8 mouse cellular contexts compared by ENCODE assay signal in the genomic region with DNA sequence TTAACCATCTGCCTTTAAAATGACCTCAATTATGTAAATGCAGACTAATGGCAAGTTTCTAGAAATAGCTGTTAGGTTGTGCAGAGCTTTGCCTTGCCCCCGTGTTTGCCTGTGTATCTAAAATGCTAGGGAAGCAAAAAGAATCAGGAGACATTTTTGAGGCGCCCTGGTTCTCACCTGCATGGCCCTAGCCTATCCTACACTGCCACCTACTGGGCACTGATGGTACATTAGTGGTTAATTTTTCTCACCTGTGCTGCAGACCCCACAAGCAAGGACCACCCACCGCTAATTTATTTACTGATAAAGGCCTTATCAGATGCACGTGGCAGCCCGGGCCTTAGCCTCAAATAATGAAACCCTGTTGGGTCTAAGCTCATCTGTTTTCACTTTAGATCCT. TPM values are rescaled to one million over a fixed set of nuclear protein-coding genes. Genes with fewer than 3 reads are reported as not detected.
DNase-seq lines count a peak whose midpoint lies in the region; ATAC-seq and TF ChIP-seq lines count a peak whose summit lies in the region.
"Had no signal": no experiment of that assay in that cellular context is flagged by ENCODE, and none has a peak within 500 bp of the region (broad histone marks: within the 10 kb centered on the region; RNA-seq: fewer than 3 reads in every experiment).

No protein-coding gene starts in this region.

- no peak for TF ChIP-seq POLR2A in lung, adult 2 months (IDR thresholded peaks at IDR 0.05; ENCODE audit: borderline replicate concordance, extremely low read depth, low read depth, low read length)

- TF ChIP-seq CTCF in kidney, postnatal 0 days (IDR thresholded peaks at IDR 0.05; ENCODE audit: low read depth): peak; percentile 91
- TF ChIP-seq CTCF in lung, adult 2 months (IDR thresholded peaks at IDR 0.05; ENCODE audit: insufficient read depth, low read length): peak; percentile 81

- H3K9me3 ChIP-seq in kidney, postnatal 0 days (replicated peaks; ENCODE audit: low read length): no peaks in the 10 kb centered on the region
- H3K9me3 ChIP-seq: limb, embryonic 12.5 days had no signal

- H3K27me3 ChIP-seq in kidney, postnatal 0 days (ENCODE audit: insufficient read depth, low read length): no peaks in the 10 kb centered on the region

- no peak overlapping the region for H3K4me3 ChIP-seq in kidney, postnatal 0 days (replicated peaks; ENCODE audit: low read depth, low read length)
- H3K4me3 ChIP-seq in lung, adult 2 months (replicated peaks; ENCODE audit: extremely low read depth, low read depth, low read length): no peak overlapping the region
- H3K4me3 ChIP-seq: limb, embryonic 12.5 days had no signal

- ATAC-seq in kidney, postnatal 0 days (replicated peaks; ENCODE audit: low FRiP score, low read depth): no peak

- no peak overlapping the region for H3K4me2 ChIP-seq in kidney, postnatal 0 days (ENCODE audit: low read length)
- H3K4me2 ChIP-seq: limb, embryonic 12.5 days had no signal

- no peaks in the 10 kb centered on the region for H3K36me3 ChIP-seq in kidney, postnatal 0 days (ENCODE audit: insufficient read depth, low read length)
- H3K36me3 ChIP-seq: limb, embryonic 12.5 days had no signal

- no peak overlapping the region for H3K9ac ChIP-seq in kidney, postnatal 0 days (ENCODE audit: low read depth, low read length)
- H3K9ac ChIP-seq: limb, embryonic 12.5 days had no signal

- no peaks in the 10 kb centered on the region for H3K4me1 ChIP-seq in kidney, postnatal 0 days (replicated peaks; ENCODE audit: insufficient read depth, low read length)
- no peaks in the 10 kb centered on the region for H3K4me1 ChIP-seq in lung, adult 2 months (ENCODE audit: control insufficient read depth, insufficient read depth, low read length)
- H3K4me1 ChIP-seq: limb, embryonic 12.5 days had no signal

- H3K27ac ChIP-seq in kidney, postnatal 0 days: no peak overlapping the region
- H3K27ac ChIP-seq: limb, embryonic 12.5 days had no signal

- 4% methylated on average over 5 of the region's 5 CpGs for WGBS in kidney, postnatal 0 days
- WGBS in lung, adult 2 months: 4% methylated on average over 5 of the region's 5 CpGs

- DNase-seq in urinary bladder, postnatal 14 days (ENCODE audit: low spot score): peak; percentile 54
- DNase-seq in urinary bladder, adult 2 months (ENCODE audit: low spot score): no peak
- peak; percentile 44 for DNase-seq in adrenal gland, adult 2 months
- DNase-seq in embryo, embryonic 10.5 days (ENCODE audit: low spot score): peak; percentile 75
- peak; percentile 65 for DNase-seq in kidney, postnatal 0 days (ENCODE audit: low spot score)
- DNase-seq in lung, adult 2 months: peak; percentile 28
- DNase-seq in skeletal muscle tissue, adult 2 months (ENCODE audit: low read depth, low spot score): peak; percentile 4

RNA-seq across cellular contexts. Expression of a gene that starts 5.4 kb away (rescaled TPM):
- polyA plus RNA-seq in urinary bladder, adult 2 months (2012; rRNA removed): not detected in 2 replicates
- not detected for total RNA-seq in adrenal gland, adult 2 months (2021)
- polyA plus RNA-seq in adrenal gland, adult 2 months (2012; rRNA removed): not detected in 2 replicates
- polyA plus RNA-seq in kidney, postnatal 0 days (2015; fragmentation: Nextera tagmentation; extraction: Ambion mirVana): not detected in 2 replicates
- not detected in 2 replicates for polyA plus RNA-seq in lung, adult 2 months (2012; rRNA removed)
- polyA plus RNA-seq: limb, embryonic 12.5 days had no signal

RNA-seq across cellular contexts. Expression of a gene that starts 6.6 kb away (rescaled TPM):
- polyA plus RNA-seq in urinary bladder, adult 2 months (2012; rRNA removed): not detected in 2 replicates
- total RNA-seq in adrenal gland, adult 2 months (2021): not detected
- polyA plus RNA-seq in adrenal gland, adult 2 months (2012; rRNA removed): not detected in 2 replicates
- polyA plus RNA-seq in kidney, postnatal 0 days (2015; fragmentation: Nextera tagmentation; extraction: Ambion mirVana): not detected in 2 replicates
- polyA plus RNA-seq in lung, adult 2 months (2012; rRNA removed): not detected in 2 replicates
- polyA plus RNA-seq: limb, embryonic 12.5 days had no signal

RNA-seq across cellular contexts. Expression of a gene that starts 16.8 kb away (rescaled TPM):
- polyA plus RNA-seq in urinary bladder, adult 2 months (2012; rRNA removed): not detected in 2 replicates
- not detected for total RNA-seq in adrenal gland, adult 2 months (2021)
- polyA plus RNA-seq in adrenal gland, adult 2 months (2012; rRNA removed): not detected in 2 replicates
- not detected in 2 replicates for polyA plus RNA-seq in kidney, postnatal 0 days (2015; fragmentation: Nextera tagmentation; extraction: Ambion mirVana)
- polyA plus RNA-seq in lung, adult 2 months (2012; rRNA removed): not detected in 2 replicates
- polyA plus RNA-seq: limb, embryonic 12.5 days had no signal

RNA-seq across cellular contexts. Expression of a gene that starts 25.4 kb away (rescaled TPM):
- polyA plus RNA-seq in urinary bladder, adult 2 months (2012; rRNA removed): not detected in 2 replicates
- not detected for total RNA-seq in adrenal gland, adult 2 months (2021)
- polyA plus RNA-seq in adrenal gland, adult 2 months (2012; rRNA removed): not detected in 2 replicates
- not detected in 2 replicates for polyA plus RNA-seq in kidney, postnatal 0 days (2015; fragmentation: Nextera tagmentation; extraction: Ambion mirVana)
- not detected in 2 replicates for polyA plus RNA-seq in lung, adult 2 months (2012; rRNA removed)
- polyA plus RNA-seq: limb, embryonic 12.5 days had no signal

RNA-seq across cellular contexts. Expression of a gene that starts 30.8 kb away (rescaled TPM):
- polyA plus RNA-seq in urinary bladder, adult 2 months (2012; rRNA removed): 247 and 282 TPM in 2 replicates
- 100 to 1,000 TPM; 320 to 351 TPM for total RNA-seq in adrenal gland, adult 2 months (2021)
- polyA plus RNA-seq in adrenal gland, adult 2 months (2012; rRNA removed): 51.9 and 62.0 TPM in 2 replicates
- polyA plus RNA-seq in kidney, postnatal 0 days (2015; fragmentation: Nextera tagmentation; extraction: Ambion mirVana): 467 and 534 TPM in 2 replicates
- polyA plus RNA-seq in lung, adult 2 months (2012; rRNA removed): 73.6 and 107 TPM in 2 replicates
